Mouse (Mus musculus) gastrocnemius, postnatal 36 days (tissue): ENCODE results near the gene Skor1. TPM values are rescaled to one million over a fixed set of nuclear protein-coding genes. Genes with fewer than 3 reads are reported as not detected.
A peak's percentile ranks its signal among the peaks of the same experiment; 100 is the strongest.

Experiments used
- DNase-seq, 2 experiments: peaks; one replicate each; pipeline ENCODE4 v3.0.0; 2022
- intact Hi-C: fragments of 180-260 bp; cut with DNase I; formaldehyde crosslinking; loops from one replicate; pipeline ENCODE4 v1.15.1; 2025
- long read RNA-seq, 2 experiments: library from polyadenylated mRNA; stranded (forward); transcript quantifications; one replicate each; pipeline ENCODE4 v2.0.0; 2021
- total RNA-seq, 2 experiments: library from RNA; stranded (reverse); gene quantifications; 2 replicates each; pipeline ENCODE4 v1.2.3; 2021

Gene Skor1
- total RNA-seq, result under 1 TPM; 0.08 to 0.10 TPM
- long read RNA-seq, experiment 1, result 0 reads
- long read RNA-seq, experiment 2, result 0 reads

DNA sequence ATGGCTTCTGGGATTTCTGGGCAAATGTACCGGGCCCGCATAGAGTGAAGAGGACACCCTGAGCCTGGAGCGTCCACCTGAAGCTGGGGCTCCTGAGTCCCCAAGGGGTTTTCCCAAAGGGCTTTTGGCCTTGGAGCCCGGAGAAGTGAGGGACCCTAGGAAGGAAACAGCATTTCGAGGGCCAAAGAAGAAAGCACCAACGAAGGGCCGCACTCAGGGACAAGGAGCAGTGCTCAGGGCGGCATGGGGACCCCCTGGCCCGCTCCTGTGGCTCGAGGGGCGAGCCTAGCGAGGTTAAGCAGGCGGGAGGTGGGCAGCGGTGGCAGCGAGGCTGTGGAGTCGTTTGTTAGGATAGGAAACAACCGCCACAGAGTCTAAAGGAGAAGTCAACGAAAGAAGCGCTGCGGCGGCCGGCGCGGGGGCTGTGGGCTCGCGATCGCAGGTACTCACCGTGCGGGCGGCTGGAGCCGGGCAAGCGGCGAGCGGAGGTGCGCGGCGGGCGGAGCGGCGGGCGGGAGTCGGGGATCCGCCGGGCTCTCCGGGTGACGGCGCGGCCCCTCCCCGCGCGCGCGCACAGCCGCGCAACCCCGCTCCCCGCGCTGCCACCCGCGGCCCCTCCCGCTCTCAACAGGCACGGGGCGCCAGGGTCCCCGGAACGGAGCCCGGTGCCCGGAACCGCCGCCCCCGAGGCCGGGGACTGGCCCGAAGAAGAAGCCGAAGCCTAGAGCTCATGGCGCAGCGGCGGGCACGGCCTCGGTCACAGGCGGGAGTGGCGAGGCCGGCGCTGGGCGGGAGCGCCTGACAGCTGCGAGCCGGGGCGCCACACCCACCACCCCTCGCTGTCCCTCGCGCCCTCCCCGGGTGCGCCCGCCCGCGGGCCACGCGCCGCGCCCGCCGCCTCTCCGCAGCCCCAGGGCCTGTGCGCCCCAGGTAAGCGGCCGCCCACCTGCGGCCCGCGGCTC is at the start of gene Skor1:
TSS of gene Skor1 (minus strand) at position 552 of the 962 bp plus-strand sequence.
- no peak for DNase-seq
- intact Hi-C loops, result no loop called here

DNA sequence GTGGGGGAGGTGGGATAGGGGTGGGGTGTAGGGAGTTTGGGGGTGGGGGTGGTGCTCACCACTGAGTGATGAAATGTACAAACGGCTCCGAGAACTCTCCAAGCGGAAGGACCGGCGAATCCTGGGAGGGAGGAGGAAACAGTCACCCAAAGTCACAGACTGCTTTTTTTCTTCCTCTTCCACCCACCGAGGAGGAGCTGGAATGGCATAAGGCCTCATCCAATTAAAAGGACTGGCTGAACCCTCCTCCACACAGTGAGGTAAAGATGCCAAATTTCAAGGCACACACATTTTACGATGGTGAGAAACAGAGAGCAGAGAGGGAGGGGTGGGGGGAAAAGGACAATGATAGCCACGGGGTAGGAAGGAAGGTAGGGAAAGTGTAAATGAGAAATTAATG is 48.5 kb upstream of the Skor1 start:
- intact Hi-C loops, result no loop called here
- DNase-seq, result no peak

DNA sequence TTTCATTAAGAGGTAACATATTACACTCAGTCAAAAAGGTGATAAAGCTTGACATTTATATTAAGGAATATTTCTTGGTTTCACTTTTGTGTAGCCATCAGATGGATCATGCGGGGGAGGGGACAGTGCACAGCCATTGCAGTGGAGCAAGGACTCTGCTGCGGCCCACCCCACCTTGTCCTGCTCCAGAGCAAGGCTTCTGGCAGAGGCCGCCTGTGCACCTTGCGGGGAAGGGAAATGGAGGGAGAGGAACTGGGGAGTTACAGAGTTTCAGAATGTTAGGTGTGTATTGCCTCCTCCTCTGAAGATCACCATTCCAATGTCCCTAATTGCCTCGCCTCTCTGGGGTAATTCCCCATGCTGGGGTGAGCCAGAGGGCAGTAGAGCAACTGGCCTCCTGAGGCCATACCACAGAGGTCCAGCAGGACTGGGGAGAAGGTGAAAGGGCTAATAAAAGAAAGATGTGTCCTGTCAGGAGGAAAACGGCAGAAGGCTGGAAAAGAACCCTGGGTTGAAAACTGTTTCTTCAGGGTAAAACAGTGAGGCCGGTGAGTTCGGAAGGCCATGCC is 47.4 kb upstream of the Skor1 start:
- DNase-seq, result no peak
- intact Hi-C loops, result no loop called here

DNA sequence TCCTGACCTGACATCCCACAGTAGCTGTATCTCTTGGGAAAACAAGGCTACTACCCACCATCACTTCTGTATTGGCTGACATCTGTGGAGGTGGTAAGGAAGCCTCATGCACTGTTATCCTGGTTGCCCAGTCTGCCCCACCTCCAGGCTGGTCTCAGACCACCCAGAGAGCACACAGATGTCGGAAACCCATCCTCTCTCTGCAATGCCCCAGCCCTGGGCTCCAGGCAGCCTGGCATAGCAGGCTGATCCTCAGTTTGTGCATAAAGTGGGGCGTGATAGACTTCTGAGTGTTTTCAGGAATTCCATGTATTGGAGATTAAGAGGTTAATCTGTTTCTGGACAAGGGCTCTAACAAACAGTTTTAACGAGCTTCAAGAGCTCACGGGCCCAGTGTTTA is 46.8 kb upstream of the Skor1 start:
- intact Hi-C loops, result no loop called here

DNA sequence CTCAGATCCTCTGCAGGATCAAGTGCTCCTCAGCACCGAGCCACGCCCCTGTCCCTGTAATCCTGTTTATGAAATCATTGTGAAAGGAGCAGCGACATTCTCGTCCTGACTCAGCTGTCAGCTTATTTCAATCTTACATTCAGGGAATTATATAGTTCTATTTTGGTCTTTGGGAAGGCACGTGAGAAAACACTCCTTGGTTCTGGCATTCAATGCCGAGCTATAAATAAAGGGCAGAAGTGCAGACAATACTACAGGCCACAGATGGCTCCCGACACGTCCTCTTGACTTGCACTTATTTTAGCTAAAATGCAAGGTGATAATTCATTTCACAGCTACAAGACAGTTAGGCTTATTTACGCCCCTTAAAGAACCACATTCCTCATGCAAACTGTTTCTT is 46.0 kb upstream of the Skor1 start:
- intact Hi-C loops, result no loop called here
- DNase-seq, result no peak

More for the DNA sequence above, 46.8 kb upstream of the Skor1 start:
- DNase-seq, result no peak

DNA sequence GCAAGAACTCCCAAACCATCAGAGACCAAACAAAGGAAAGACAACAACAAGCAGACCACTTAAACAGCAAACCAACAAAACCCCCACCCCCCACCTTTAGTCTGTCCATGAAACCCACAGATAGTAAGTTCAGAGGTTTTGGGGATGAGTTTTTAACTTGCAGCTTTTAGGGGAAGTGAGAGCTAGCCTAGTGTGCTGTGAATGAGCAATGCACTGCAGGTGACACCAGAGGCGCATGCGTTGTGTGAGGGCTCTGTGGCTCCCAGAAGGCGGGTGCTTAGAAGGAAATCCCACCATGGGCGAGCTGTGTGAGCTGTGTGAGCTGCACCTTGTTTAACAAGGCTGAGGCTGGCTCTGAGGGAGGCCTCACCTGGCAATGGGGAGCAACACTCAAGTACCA is 44.0 kb upstream of the Skor1 start:
- intact Hi-C loops, result no loop called here
- no peak for DNase-seq

DNA sequence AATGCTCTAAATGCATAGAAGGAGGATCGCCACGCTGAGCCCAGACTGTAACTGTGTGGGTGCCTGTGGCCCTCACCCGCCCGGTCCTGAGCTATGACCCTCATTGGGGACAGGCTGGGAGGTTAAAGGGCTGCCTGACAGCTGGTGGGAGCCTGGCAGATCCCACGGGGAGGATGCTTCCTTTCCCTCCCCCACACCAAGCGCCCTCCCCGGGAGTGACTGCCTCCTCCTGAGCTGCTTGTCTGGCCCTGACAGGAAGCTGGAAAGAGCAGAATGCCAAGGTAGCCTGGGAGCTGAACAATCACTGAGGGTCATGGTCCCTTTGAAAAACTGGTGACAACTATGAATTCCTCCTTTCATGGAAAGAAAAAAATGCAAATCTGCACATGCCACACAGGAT is 38.5 kb upstream of the Skor1 start:
- intact Hi-C loops, result no loop called here
- no peak for DNase-seq

DNA sequence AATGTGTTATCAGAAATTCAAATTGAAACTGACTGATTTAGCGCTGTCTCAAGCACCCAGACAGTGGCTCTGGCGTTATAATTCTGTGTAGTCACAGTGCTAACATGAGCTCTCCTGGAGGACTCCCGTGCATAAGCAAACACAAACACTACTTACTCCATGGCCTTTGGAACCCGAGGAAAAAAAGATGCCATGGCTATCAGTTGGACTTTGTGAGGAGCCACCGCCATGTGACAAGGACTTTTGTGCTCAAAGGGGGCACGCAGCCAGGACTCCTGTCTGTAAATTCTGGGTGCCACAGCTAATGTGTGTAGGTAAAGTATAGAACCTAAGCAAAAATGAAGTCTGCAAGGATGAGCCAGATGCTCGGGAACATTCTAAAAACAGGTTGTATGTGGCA is 36.5 kb upstream of the Skor1 start:
- no peak for DNase-seq
- intact Hi-C loops, result no loop called here

DNA sequence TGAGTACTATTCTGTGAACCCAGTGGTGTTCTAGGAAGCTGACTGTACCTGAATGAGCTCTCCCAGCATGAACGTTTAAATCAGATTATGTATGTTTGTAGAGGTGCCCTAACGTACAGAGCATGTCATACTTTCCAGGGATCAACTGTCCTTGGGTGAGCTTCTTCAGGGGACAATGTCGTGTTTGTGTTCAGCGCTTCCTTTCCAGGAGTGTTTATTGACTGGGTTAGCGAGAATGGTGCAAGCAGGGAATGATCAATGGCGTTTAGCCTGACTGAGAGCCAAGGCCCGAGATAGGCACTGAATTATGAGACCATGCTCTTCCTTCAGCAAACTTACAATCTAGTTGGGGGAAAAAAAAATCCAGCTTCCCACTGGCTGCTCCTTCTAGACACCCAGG is 35.1 kb upstream of the Skor1 start:
- no peak for DNase-seq
- intact Hi-C loops, result no loop called here

DNA sequence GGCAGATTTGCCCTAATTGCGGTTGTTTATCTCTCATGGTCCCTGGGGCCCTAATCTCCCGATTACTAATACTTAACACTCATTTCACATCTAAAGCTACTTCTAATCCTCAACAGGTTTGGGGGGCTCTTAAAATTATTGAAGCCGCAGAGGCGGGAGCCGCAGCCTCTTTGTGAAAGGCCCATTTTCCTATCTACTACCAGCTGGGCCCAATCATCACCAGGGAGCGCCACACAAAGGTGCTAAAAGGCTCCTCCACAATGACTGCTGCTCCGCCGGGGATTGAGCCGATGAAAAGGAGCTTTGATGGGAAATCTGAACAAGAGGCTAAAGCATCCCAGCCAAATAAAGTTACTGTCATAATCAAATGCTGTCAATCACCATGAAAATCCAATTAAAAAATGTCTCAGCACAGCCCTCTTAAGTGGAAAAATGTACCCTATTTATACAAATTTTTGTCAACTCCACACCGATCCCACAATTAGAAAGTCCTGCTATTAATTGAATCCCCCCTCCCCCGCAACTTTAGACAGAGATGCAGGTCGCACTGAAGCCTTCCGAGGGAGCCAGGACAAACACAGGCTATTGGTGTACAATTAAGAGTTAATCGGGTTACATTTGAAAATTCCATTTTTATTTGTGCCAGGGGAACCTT is 33.7 kb upstream of the Skor1 start:
- DNase-seq, result no peak
- intact Hi-C loops, result no loop called here

DNA sequence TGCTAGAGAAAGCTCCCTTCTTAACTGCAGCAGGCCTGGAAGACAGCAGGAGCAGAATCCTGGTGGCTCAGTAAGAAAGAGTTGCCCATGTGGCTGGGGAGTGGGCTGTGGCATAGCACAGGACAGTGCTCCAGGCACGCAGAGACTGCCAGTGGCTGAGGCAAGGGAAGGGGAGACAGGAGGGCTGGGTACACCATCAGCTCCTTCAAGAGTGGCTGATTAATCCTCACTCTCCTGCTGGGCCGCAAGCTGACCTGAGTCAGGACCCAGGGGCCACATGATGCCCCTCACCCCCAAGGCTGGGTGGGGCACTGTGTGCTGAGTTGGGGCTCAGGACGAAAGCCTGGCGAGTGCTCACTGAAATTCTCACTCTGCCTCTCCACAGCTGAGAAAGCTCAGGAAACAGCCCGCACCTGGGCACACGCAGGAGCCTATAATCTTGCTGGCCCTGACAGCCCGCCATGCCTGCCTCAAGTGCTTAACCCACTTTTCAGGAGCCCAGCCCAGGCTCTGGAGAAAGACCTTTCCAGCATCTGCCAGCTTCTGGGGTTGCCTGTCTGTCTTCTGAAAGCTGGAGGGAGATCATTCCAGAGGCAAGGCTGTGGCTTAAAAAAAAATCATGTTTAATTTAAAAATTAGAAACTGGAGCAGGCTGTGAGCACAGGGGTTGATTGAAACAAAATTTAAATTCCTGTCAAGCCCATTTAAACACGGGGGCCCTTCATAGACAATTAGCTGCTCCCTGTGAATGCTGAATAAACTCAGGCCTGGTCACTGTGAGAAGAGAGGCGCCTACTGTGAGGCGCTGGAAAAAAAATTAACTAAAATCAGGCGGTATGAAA is 32.8 kb upstream of the Skor1 start:
- intact Hi-C loops, result no loop called here
- no peak for DNase-seq

DNA sequence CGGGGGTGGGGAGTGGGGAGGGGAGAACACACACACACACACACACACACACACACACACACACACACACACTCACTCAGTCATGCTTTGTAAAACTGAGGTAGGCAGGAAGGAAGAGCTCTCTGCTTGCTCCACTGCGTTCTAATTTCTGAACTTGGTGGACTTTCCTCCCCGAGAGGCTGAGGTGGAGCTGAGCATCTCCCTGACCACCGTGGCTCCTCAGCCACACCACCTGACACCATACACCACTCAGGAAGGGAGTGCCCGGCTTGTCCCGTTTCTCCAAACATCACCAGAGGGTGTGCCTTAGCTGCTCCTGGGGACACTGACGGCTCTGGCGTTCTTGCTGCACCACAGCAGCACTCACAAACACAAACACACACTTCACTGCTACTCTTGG is 29.5 kb upstream of the Skor1 start:
- no peak for DNase-seq
- intact Hi-C loops, result no loop called here

DNA sequence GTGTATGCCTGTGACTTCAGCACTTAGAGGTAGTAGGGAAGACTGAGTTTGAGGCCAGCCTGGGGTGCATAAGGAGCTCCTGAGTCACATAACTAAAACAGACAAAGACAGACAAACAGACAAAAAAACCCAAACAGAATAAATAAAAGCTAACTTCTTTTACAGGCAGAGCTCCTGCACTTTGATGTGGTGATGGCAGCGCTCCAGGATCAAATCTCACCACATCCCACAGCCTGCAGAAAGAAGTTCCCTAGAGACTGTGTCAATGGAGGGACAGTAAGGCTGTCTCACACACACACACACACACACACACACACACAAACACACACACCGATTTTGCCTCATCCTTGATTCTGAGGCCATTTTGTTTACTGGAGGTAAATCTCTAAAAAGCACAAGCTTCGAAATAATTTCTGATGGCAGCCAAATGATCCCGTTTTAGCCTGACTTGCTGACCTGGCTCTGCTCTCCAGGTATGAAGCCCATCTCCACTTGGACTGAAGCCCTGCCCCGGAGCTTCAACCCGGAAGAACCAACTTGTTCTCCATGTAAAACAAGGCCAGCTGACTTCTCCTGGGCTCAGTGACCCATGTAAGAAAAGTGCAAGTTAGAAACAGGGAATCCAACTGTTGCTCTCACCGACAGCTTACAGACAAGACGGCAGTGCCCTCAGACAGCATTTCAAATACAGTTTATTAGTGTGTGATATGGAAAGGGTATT is 25.4 kb upstream of the Skor1 start:
- DNase-seq, result no peak
- intact Hi-C loops, result no loop called here

DNA sequence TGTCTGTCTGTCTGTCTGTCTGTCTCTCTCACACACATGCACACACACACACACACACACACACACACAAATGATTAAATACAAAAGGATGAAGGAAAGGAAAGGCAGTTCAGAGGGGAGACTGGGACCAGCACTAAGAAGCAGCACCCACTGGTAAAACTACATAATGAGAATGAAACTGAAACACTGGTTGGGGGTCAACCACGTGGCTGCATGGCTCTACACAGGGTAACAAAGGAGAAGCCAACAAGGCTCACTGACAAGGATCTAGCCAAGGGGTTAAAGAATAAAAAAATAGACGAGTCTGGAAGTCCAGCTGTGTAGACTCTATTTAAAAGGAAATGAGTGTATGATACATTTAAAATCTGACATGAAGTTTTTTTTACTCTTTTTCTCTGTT is 23.2 kb upstream of the Skor1 start:
- intact Hi-C loops, result no loop called here
- no peak for DNase-seq

DNA sequence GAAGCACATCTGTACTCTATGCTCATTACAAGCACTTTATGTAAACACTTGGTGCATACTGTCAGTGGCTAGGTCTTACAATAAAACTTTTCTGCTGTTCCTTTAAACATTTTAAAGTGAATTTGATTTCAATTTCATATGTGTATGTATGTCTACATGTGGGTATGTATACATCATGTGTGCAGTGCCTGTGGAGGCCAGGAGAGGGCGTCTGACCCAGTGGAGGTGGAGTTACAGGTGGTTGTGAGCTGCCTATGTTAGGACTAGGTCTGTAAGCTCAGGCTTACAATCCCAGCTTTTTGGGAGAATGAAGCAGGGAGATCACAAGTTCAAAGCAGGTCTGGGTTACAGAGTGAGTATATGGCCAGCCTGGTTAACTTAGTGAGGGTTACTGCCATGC is 20.4 kb upstream of the Skor1 start:
- intact Hi-C loops, result no loop called here

DNA sequence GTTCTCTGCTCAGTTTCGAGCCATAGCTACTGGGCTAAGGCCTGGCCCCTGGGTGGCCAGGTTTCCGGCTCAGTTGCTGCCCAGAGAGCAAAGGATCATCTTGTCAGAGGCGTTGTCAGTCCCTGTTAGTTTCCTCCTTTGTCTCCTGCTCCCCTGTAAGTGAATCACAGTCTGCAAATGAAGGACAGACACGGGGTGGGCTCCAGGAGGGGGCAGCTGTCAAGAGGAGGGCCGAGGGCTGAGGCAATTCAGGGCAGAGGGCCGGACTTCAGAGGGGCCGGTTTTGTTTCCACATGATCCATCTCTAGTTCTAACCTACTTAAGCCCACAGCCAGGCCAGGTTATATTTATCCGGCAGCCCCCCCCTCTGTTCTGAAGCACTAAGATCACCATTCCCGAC is 16.3 kb upstream of the Skor1 start:
- intact Hi-C loops, result no loop called here
- no peak for DNase-seq

More for the DNA sequence above, 20.4 kb upstream of the Skor1 start:
- DNase-seq, result no peak

DNA sequence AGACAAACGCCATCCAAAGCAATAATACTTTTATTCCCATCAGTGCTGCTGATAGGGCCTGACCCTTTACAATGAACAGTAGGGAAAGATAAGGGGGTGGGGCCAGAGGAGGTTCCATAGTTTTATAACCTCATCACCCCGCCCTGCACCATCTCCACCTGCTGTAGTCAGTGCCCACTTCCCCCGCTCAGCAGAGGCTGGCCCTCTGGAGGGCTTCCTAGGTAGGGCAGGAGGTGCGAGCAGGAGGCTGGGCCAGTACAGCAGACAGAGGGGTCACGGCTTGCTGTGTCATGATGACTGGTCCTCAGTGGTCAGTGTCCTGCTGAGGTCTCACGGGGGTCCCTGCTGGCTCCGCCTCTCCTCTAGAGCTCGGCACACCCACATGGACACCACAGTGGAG is 15.0 kb upstream of the Skor1 start:
- intact Hi-C loops, result no loop called here
- DNase-seq, result no peak

DNA sequence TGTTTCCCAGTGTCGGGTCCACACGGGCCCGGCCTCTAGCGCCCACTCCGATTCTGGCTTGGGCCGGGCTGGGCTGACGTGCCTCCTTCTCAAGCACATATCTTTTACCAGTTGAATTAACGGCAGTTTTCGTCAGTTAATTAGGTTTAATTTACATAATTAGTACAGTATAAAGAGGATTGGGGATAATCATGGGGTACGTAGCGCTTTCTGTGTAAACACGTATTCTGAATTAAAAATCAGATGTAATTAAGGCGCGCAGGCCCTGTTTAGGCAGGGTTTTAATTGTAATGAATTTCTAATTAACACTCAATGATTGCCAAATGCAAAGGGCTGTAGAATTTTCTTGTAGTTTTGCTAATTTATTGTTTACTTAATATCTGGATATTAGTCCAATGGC is 3.2 kb upstream of the Skor1 start:
- intact Hi-C loops, result no loop called here
- no peak for DNase-seq

DNA sequence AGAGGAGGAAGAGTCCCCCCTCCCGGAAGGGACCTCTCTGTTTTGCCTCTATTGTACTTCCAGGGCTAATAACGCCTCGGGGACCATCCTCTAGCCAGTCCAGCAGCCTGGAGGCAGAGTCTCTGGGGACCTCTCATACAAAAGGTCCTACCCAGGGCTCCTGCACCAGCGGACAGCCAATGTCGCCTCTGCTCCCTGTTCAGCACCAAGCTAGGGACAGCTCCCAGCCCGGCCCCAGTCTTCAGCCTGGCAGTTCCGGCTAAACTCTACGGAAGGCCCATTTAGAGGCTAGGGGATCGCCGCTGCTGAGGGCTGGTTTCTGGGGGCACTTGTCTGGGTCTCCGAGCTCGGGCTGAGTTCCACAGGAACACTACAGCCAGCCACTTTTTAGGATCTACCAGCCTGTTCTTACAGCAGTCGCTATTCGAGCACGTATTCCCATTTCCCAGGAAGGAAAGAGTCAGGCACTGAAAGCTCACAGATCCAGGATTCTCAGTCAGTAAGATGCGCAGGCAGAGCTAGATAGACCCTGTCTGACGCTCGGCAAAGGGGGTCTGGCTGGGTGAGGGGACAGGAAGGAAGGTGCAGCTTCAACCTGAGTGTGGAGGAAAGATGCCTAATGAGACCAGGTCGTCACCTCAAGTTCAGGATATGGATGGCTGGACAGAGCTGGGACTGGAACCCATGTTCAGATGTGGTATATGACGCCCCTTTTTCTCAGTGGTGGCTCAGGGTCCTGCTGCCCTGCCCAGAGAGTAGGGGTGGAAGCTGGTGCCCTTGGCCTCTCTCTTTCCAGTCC is 2.5 kb upstream of the Skor1 start:
- intact Hi-C loops, result no loop called here
- DNase-seq, result peak; percentile 40 to 42
